Mouse (Mus musculus): ENCODE measurements at regions not wholly inside any gene's neighbourhood (a gene's known extent, or its start where the extent isn't known, plus 50 kb on each side); places are given as distances from the start of the nearest gene placed in this dataset.
A peak's percentile ranks its signal among the peaks of the same experiment; 100 is the strongest.

DNA sequence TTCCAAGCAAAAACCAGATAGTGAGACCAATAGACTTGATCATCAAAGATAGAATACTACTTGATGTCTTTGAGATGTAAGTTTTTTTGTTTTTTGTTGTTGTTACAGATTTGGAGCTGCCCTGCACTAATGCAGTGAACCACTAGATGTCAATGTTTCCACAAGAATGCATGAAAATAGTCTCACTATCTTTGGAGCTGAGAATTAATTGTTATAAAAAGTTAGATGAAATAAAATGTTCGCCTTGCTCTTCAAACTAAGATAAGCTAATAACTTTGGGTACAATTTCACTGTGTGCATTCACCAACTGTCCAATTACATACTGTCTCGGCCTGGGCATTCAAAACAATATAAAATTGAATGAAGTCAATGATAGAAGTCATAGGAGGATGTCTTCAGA lies 223.2 kb upstream of the Agtr1b start:
- DNase-seq, result peak in 1 of 2 experiments; percentile 6

DNA sequence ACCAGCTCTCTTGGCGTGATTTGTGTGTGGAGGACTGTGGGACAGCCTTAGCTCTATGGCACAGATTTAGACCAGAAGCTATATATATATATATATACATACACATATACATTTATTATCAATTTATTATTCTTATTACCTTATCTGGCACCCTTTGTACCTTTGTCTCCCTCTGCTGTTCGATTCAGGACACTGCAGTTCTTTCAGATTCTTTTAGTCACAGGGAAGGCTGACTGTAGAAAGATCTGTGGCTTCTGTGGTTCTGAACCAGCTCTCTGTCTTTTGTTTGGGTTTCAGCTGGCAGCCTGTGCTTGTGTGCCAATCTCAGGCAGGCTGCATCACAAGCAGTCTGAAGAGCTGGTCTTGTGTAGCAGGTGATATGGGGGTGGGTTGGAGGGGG lies 184.6 kb upstream of the Agtr1b start:
- DNase-seq, result no peak

DNA sequence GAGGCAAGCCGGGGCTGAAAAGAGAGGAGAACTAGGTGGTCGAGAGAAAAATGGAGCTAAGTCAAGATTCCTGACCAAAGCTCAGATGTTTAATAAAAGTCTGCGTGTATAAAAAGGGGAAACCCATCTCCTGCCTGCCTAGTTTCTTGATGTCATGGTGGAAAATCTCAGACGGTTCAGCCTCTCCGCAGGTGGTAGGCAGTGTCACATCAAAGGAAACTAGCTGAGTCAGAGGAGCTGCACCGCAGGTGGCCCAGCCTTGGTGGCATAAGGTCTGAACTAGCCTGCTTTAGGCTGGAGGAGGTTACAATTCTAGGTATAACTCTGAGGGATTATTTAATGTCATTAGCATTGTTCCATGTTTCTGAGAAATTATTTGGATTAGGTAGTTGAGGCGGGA lies 177.0 kb upstream of the Agtr1b start:
- no peak for DNase-seq

DNA sequence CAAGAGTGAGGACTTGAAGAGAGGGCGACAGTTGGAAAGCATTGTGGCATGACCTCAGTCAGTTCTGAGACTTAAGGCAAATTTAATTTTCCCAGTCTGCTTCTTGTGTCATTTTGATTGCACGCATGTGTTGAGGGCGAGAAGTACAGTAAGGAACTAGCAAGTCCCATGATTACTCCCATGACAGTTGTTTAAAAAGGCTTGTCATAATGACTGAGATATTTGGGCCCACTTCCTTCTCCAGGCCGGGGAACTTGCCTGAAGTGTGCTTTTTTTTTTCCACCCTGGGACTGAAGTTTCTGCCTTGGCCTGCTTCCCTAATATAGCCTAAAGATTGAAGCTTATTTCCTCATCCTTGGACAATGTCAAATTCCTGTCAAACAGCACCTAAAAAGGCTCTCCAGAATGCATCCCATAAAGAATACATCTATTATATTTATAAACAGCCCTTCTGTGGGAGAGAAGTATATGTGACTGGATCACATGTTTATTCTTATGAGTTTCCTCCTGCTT lies 171.6 kb upstream of the Agtr1b start:
- DNase-seq, result no peak

DNA sequence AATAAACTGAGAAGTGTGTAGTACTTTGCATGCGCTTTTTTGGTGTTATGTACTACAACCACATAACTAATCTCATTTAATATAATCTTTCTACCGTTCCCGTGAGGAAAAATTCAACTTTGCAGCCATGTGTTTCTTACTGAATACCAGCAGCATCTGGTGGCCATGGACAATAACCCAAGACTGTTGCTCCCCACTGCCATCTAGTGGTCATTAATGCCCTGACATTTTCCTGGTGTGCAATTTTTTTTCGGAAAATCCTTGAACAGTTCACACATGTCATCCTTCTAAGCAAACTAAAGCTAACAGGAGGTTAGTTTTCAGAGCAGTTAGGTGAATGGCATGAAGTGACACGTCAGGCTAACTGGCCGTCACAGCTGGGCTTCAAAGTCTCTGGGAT lies 153.8 kb upstream of the Agtr1b start:
- no peak for DNase-seq

DNA sequence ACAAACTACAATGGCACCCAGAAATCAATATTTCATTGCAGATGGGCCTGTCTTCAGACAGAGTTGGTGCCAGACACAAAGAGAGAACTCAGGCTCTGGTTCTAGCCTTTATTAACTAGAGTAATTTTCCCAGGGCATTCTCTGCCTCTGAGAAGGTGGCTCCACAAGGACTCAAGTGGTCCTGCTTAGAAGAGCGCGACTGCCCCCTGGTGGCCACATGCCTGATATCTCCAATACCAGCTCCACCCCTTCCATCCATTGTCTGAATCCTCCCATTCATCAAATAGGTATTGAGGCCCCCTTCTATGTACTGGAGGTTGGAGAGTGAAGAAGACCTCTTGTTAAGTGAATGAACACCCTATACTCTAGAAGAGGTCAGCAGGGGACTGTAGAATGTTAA lies 142.2 kb upstream of the Agtr1b start:
- DNase-seq, result peak; percentile 65 to 71

DNA sequence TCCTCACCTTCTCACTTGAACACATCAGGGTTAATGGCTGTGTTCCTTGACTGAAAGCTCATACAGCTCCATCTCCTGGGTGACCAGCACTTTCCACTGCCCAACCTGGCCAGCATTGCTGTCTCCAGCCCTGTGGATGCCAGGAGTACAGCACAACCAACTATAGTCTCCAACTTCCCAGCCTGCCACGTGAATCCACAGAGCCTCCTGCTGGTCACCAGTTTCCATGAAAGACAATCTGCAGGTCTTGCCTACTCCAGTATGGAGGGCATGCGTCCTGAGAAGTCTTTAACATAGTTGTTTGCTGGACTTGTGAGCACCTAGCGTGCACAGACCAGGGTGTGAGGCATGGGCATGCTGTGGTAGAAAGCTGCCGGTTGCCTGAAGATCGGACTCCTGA lies 138.6 kb upstream of the Agtr1b start:
- DNase-seq, result peak; percentile 5 to 22

Measured in lung, postnatal 4 days (tissue).